Mouse (Mus musculus): Measurements from ENCODE around the gene Pygo1. TPM values are rescaled to one million over a fixed set of nuclear protein-coding genes. Genes with fewer than 3 reads are reported as not detected.

Pygo1 gene
- polyA plus RNA-seq (2012; rRNA removed) (0.09 TPM in 2 replicates), polyA plus RNA-seq (2014; fragmentation: Nextera tagmentation; extraction: Ambion mirVana) (0.04 and 0.06 TPM in 2 replicates)

- Histone ChIP-seq H3K4me1 (replicated peaks; ENCODE audit: control insufficient read depth in 2 of 2, insufficient read depth in 2 of 2, low read length in 1 of 2) (no peaks in the 10 kb centered on the region), H3K9me3 (ENCODE audit: control insufficient read depth, low read length) (no peaks in the 10 kb centered on the region), H3K4me2 (ENCODE audit: low read depth) (peak within 1 kb of the TSS; percentile 54), H3K4me3 (ENCODE audit: insufficient read depth in 1 of 2, low read depth in 2 of 2, low read length in 2 of 2) (peak within 1 kb of the TSS; percentile 47 to 49), H3K27ac (no peak within 1 kb of the TSS), H3K36me3 (replicated peaks; ENCODE audit: control insufficient read depth, insufficient read depth, low read depth) (no peaks in the 10 kb centered on the region), H3K27me3 (ENCODE audit: control insufficient read depth, insufficient read depth, low read length) (peaks cover 41% of the 10 kb centered on the region), H3K9ac (replicated peaks) (no peak within 1 kb of the TSS)
- ATAC-seq (ENCODE audit: insufficient read depth) (no peak), DNase-seq (ENCODE audit: low read depth in 3 of 3, low spot score in 3 of 3) (no peak)
- WGBS (ENCODE audit: insufficient replicate concordance) = 1% methylated on average over 95 of the region's 108 CpGs
- no peak for TF ChIP-seq EP300 (IDR thresholded peaks at IDR 0.05; ENCODE audit: low read depth)
- no peak for TF ChIP-seq CTCF (IDR thresholded peaks at IDR 0.05; ENCODE audit: low read depth)
Measured at GRCm38 (mm10) chr9:72925021-72925934, at the start of gene Pygo1. TSS of gene Pygo1 (plus strand) at chr9:72925645.

GRCm38 (mm10) chr9:72875878-72876277 is 49.6 kb upstream of the Pygo1 start:
- no peak for ATAC-seq (ENCODE audit: insufficient read depth)
- Histone ChIP-seq H3K4me2 (ENCODE audit: low read depth) (no peak overlapping the region), H3K4me3 (ENCODE audit: insufficient read depth in 1 of 2, low read depth in 2 of 2, low read length in 2 of 2) (no peak overlapping the region), H3K27me3 (ENCODE audit: control insufficient read depth, insufficient read depth, low read length) (no peaks in the 10 kb centered on the region), H3K4me1 (replicated peaks; ENCODE audit: control insufficient read depth in 2 of 2, insufficient read depth in 2 of 2, low read length in 1 of 2) (peaks cover 0 to 9% of the 10 kb centered on the region in 2 experiments; a peak in 2 of 4 replicates), H3K9ac (replicated peaks) (no peak overlapping the region), H3K9me3 (ENCODE audit: control insufficient read depth, low read length) (no peaks in the 10 kb centered on the region), H3K27ac (no peak overlapping the region), H3K36me3 (replicated peaks; ENCODE audit: control insufficient read depth, insufficient read depth, low read depth) (no peaks in the 10 kb centered on the region)
- no peak for TF ChIP-seq CTCF (IDR thresholded peaks at IDR 0.05; ENCODE audit: low read depth)
- WGBS (ENCODE audit: insufficient replicate concordance) = 57% methylated on average over 2 of the region's 2 CpGs
- DNase-seq (ENCODE audit: low read depth in 3 of 3, low spot score in 3 of 3) = no peak

- H3K9me3 ChIP-seq (ENCODE audit: control insufficient read depth, low read length) = no peaks in the 10 kb centered on the region
- TF ChIP-seq EP300 (IDR thresholded peaks at IDR 0.05; ENCODE audit: low read depth) (no peak), CTCF (IDR thresholded peaks at IDR 0.05; ENCODE audit: low read depth) (no peak)
- DNase-seq (ENCODE audit: low read depth in 3 of 3, low spot score in 3 of 3) (no peak), ATAC-seq (ENCODE audit: insufficient read depth) (no peak)
- 31% methylated on average over 11 of the region's 11 CpGs for WGBS (ENCODE audit: insufficient replicate concordance)
- H3K4me2 ChIP-seq (ENCODE audit: low read depth) = no peak overlapping the region
- no peak overlapping the region for H3K4me3 ChIP-seq (ENCODE audit: insufficient read depth in 1 of 2, low read depth in 2 of 2, low read length in 2 of 2)
- H3K27ac ChIP-seq = no peak overlapping the region
- no peak overlapping the region for H3K9ac ChIP-seq (replicated peaks)
- no peaks in the 10 kb centered on the region for H3K27me3 ChIP-seq (ENCODE audit: control insufficient read depth, insufficient read depth, low read length)
- H3K36me3 ChIP-seq (replicated peaks; ENCODE audit: control insufficient read depth, insufficient read depth, low read depth) = no peaks in the 10 kb centered on the region
- H3K4me1 ChIP-seq (replicated peaks; ENCODE audit: control insufficient read depth in 2 of 2, insufficient read depth in 2 of 2, low read length in 1 of 2) = peaks cover 0 to 9% of the 10 kb centered on the region in 2 experiments; a peak in 2 of 4 replicates
Measured at GRCm38 (mm10) chr9:72877905-72878304, 47.5 kb upstream of the Pygo1 start.

GRCm38 (mm10) chr9:72878656-72879055 is 46.8 kb upstream of the Pygo1 start:
- 49% methylated on average over 6 of the region's 6 CpGs for WGBS (ENCODE audit: insufficient replicate concordance)
- Histone ChIP-seq H3K4me2 (ENCODE audit: low read depth) (no peak overlapping the region), H3K9me3 (ENCODE audit: control insufficient read depth, low read length) (no peaks in the 10 kb centered on the region), H3K36me3 (replicated peaks; ENCODE audit: control insufficient read depth, insufficient read depth, low read depth) (no peaks in the 10 kb centered on the region), H3K4me3 (ENCODE audit: insufficient read depth in 1 of 2, low read depth in 2 of 2, low read length in 2 of 2) (no peak overlapping the region), H3K9ac (replicated peaks) (no peak overlapping the region), H3K27ac (no peak overlapping the region), H3K4me1 (replicated peaks; ENCODE audit: control insufficient read depth in 2 of 2, insufficient read depth in 2 of 2, low read length in 1 of 2) (peaks cover 0 to 9% of the 10 kb centered on the region in 2 experiments; a peak in 2 of 4 replicates), H3K27me3 (ENCODE audit: control insufficient read depth, insufficient read depth, low read length) (no peaks in the 10 kb centered on the region)
- ATAC-seq (ENCODE audit: insufficient read depth) (no peak), DNase-seq (ENCODE audit: low read depth in 3 of 3, low spot score in 3 of 3) (no peak)
- TF ChIP-seq EP300 (IDR thresholded peaks at IDR 0.05; ENCODE audit: low read depth) (no peak), CTCF (IDR thresholded peaks at IDR 0.05; ENCODE audit: low read depth) (no peak)

GRCm38 (mm10) chr9:72879601-72880000 is 45.8 kb upstream of the Pygo1 start:
- Histone ChIP-seq H3K36me3 (replicated peaks; ENCODE audit: control insufficient read depth, insufficient read depth, low read depth) (no peaks in the 10 kb centered on the region), H3K27ac (no peak overlapping the region), H3K4me2 (ENCODE audit: low read depth) (no peak overlapping the region), H3K27me3 (ENCODE audit: control insufficient read depth, insufficient read depth, low read length) (no peaks in the 10 kb centered on the region), H3K4me1 (replicated peaks; ENCODE audit: control insufficient read depth in 2 of 2, insufficient read depth in 2 of 2, low read length in 1 of 2) (peaks cover 0 to 9% of the 10 kb centered on the region in 2 experiments; a peak in 2 of 4 replicates), H3K4me3 (ENCODE audit: insufficient read depth in 1 of 2, low read depth in 2 of 2, low read length in 2 of 2) (no peak overlapping the region), H3K9ac (replicated peaks) (no peak overlapping the region), H3K9me3 (ENCODE audit: control insufficient read depth, low read length) (no peaks in the 10 kb centered on the region)
- TF ChIP-seq EP300 (IDR thresholded peaks at IDR 0.05; ENCODE audit: low read depth) = no peak
- TF ChIP-seq CTCF (IDR thresholded peaks at IDR 0.05; ENCODE audit: low read depth) = no peak
- WGBS (ENCODE audit: insufficient replicate concordance) = 70% methylated on average over 3 of the region's 3 CpGs
- no peak for ATAC-seq (ENCODE audit: insufficient read depth)
- no peak for DNase-seq (ENCODE audit: low read depth in 3 of 3, low spot score in 3 of 3)
